Mouse (Mus musculus) ES-Bruce4 (cell line): ENCODE measurements at regions not wholly inside any gene's neighbourhood (a gene's known extent, or its start where the extent isn't known, plus 50 kb on each side); places are given as distances from the start of the nearest gene placed in this dataset.

Source experiments
- H3K27ac ChIP-seq: 2 replicates; pipeline ENCODE4 v1.5.1; 2012; ENCODE audit warnings: low read length, inconsistent platforms; ENCODE audit not compliant: insufficient read depth
- H3K27me3 ChIP-seq: 2 replicates; pipeline ENCODE4 v1.6.1; 2012; ENCODE audit warnings: mild to moderate bottlenecking, low read length, inconsistent platforms; ENCODE audit not compliant: control insufficient read depth, poor library complexity, insufficient read depth, severe bottlenecking
- H3K36me3 ChIP-seq: 2 replicates; pipeline ENCODE4 v1.6.1; 2012; ENCODE audit warnings: inconsistent platforms, mild to moderate bottlenecking, low read length, moderate library complexity; ENCODE audit not compliant: control insufficient read depth, poor library complexity, insufficient read depth, severe bottlenecking
- H3K4me1 ChIP-seq: one replicate; pipeline ENCODE4 v1.8.1; 2011; ENCODE audit warnings: low read length; ENCODE audit not compliant: control insufficient read depth, insufficient read depth
- H3K4me3 ChIP-seq: 2 replicates; pipeline ENCODE4 v1.5.1; 2011; ENCODE audit warnings: low read depth, mild to moderate bottlenecking, low read length
- H3K9ac ChIP-seq: 2 replicates; pipeline ENCODE4 v1.6.1; 2012; ENCODE audit warnings: low read depth, mild to moderate bottlenecking, inconsistent platforms; ENCODE audit not compliant: poor library complexity, severe bottlenecking
- H3K9me3 ChIP-seq: replicated peaks from 2 replicates; pipeline ENCODE4 v1.6.1; 2012; ENCODE audit warnings: mild to moderate bottlenecking, low read length, inconsistent platforms; ENCODE audit not compliant: control insufficient read depth, poor library complexity, insufficient read depth, severe bottlenecking
- CTCF ChIP-seq: IDR thresholded peaks from one replicate; pipeline ENCODE4 v1.8.1; 2011; ENCODE audit warnings: low read depth, low read length
- EP300 ChIP-seq: IDR thresholded peaks from 2 replicates; pipeline ENCODE4 v1.6.1; 2011; ENCODE audit warnings: low read depth, low read length; ENCODE audit not compliant: insufficient read depth
- POLR2A ChIP-seq: IDR thresholded peaks from one replicate; pipeline ENCODE4 v1.8.1; 2011; ENCODE audit warnings: low read length; ENCODE audit not compliant: insufficient read depth

DNA sequence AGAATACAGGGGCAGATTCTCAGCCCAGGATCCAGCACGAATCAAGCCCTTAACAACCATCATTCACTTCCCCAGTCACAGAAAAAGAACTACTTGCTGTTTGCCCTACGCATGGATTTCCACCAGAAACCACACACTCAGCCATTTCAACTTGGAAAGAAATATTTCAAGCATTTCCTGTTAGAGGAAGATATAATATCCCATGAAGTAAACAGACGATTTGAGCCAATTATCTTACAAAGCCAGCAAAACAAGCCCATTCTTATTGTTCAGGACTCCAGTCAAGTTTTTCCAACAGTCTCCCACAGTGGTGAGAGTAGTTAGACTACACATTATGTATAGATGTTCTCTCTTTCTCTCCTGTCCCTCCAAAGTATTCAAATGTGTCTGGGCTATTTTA, 324.1 kb downstream of the Rnd3 start:
- Histone ChIP-seq H3K4me3 (no peak overlapping the region), H3K27ac (no peak overlapping the region), H3K36me3 (no peaks in the 10 kb centered on the region), H3K27me3 (no peaks in the 10 kb centered on the region), H3K4me1 (no peaks in the 10 kb centered on the region), H3K9me3 (no peaks in the 10 kb centered on the region), H3K9ac (no peak overlapping the region)
- TF ChIP-seq POLR2A (no peak), EP300 (no peak), CTCF (no peak)

DNA sequence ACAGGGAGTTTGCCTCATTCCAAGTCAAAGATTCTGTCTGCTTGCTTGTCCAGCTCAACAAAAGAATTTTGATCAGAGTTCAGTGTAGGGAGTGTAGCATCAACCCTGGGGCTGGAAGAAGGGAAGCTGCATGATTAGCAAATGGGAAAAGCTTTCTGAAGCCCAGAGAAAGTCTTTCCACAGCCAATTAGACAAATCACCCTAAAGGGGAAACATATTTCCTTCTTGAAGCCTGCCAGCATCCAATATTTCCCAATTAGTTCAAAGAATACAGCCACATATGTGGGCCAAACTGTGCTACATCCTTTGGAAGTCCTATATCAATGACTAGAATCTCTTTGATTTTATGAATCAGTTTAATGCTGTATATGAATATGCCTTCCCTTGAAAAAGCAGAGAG, 326.2 kb downstream of the Rnd3 start:
- Histone ChIP-seq H3K9me3 (no peaks in the 10 kb centered on the region), H3K4me3 (no peak overlapping the region), H3K27me3 (no peaks in the 10 kb centered on the region), H3K9ac (no peak overlapping the region), H3K27ac (no peak overlapping the region), H3K36me3 (no peaks in the 10 kb centered on the region), H3K4me1 (no peaks in the 10 kb centered on the region)
- TF ChIP-seq CTCF, result no peak
- no peak for TF ChIP-seq POLR2A
- TF ChIP-seq EP300, result no peak

DNA sequence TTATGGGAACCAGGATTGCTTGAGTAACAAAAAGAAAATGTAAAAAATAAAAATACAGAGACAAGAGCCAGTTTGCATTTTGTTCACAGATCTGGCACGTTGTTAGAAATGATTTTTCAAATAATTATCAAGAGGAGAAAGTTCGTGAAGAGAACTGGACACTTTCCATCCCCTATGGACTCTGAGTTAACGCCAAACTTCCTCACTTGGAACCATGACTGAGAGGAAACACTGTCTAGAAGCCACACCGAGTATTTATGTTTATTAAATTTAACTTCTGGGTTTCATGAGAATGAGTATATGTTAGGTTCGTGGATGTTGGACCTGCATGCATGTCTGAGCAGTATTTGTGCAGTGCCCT, 329.6 kb downstream of the Rnd3 start:
- TF ChIP-seq POLR2A, result no peak
- TF ChIP-seq CTCF, result no peak
- no peak for TF ChIP-seq EP300
- H3K4me3 ChIP-seq, result no peak overlapping the region
- H3K9ac ChIP-seq, result no peak overlapping the region
- no peaks in the 10 kb centered on the region for H3K36me3 ChIP-seq
- no peaks in the 10 kb centered on the region for H3K9me3 ChIP-seq
- no peak overlapping the region for H3K27ac ChIP-seq
- H3K4me1 ChIP-seq, result no peaks in the 10 kb centered on the region
- no peaks in the 10 kb centered on the region for H3K27me3 ChIP-seq

DNA sequence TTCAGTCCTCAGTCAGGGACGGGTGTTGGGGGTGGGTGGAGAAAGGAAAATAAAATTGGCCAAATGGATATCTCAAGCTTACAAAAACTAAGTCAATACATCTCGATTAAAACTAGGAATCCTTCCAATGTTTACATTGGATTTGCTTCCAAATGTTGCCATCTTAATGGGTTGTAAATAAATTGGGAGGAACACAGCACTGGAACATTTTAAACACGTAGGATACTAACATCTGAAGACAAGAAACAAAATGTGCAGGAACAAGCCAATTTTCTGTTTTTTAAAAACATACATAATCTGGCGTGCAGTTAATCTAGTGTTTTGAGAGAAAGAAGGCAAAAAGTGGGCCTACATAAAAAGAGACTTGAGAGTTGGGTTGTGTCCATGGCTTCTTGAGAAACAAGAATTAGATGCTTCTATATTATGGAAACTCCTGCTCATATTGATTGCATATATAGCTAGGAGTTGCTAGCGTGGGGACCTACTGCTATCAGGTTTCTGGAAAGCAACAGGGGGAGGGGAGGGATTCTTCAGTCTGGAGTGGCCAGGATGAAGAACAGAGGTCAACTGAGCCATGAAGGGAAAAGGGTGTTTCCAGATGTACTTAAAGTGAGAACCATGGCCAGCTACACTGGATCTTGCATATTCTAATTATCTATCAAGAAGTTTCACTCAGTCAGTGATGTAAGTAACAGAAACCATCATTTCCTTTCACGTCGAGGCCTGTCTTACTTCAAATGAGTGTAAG, 330.2 kb downstream of the Rnd3 start:
- Histone ChIP-seq H3K9me3 (no peaks in the 10 kb centered on the region), H3K36me3 (no peaks in the 10 kb centered on the region), H3K4me3 (no peak overlapping the region), H3K27me3 (no peaks in the 10 kb centered on the region), H3K9ac (no peak overlapping the region), H3K4me1 (no peaks in the 10 kb centered on the region), H3K27ac (no peak overlapping the region)
- TF ChIP-seq CTCF (no peak), POLR2A (no peak), EP300 (no peak)

DNA sequence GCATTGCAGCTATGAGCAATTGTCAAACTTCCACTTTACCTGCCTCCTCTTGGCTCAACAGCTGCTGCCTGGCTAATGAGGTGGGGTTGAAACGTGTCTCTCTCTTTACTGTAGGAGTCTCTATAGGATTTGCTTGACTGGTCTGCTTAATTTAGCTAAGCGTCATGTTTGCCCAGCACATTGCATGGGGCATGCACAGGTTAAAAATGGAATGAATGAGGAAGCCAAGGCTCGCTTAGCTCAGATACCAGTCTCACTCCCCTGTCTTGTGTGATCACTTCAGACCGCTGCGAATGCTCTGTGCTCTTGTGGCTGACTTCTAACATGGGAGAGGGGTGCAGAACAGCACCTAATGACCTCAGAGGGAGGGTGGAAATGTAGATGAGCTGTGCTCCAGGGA, 332.5 kb downstream of the Rnd3 start:
- Histone ChIP-seq H3K4me3 (no peak overlapping the region), H3K4me1 (no peaks in the 10 kb centered on the region), H3K27me3 (no peaks in the 10 kb centered on the region), H3K36me3 (no peaks in the 10 kb centered on the region), H3K27ac (no peak overlapping the region), H3K9ac (no peak overlapping the region), H3K9me3 (no peaks in the 10 kb centered on the region)
- no peak for TF ChIP-seq POLR2A
- no peak for TF ChIP-seq EP300
- TF ChIP-seq CTCF, result no peak

DNA sequence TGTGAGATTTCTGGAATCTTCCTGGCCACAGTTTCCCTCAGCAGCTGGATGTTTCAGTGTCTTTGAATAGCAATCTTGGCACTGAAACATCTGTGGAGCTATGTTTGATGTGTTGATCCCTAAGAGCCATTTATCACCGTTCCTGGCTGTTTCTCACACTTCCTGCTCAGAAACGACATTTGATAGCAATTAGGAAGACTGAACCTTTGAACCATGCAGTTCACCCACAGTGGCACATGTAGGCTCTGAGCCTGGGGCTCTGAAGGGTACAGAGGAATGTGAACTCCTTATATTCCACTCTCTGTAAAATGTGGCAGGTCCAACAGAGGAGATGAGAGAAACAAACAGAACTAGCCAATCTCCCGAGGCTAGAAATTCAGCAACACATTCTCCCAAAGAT, 333.4 kb downstream of the Rnd3 start:
- Histone ChIP-seq H3K9ac (no peak overlapping the region), H3K4me3 (no peak overlapping the region), H3K9me3 (no peaks in the 10 kb centered on the region), H3K4me1 (no peaks in the 10 kb centered on the region), H3K27me3 (no peaks in the 10 kb centered on the region), H3K36me3 (no peaks in the 10 kb centered on the region), H3K27ac (no peak overlapping the region)
- TF ChIP-seq EP300, result no peak
- no peak for TF ChIP-seq CTCF
- TF ChIP-seq POLR2A, result no peak
